ENCODE assay signal across 8 mouse cellular contexts in the genomic region with DNA sequence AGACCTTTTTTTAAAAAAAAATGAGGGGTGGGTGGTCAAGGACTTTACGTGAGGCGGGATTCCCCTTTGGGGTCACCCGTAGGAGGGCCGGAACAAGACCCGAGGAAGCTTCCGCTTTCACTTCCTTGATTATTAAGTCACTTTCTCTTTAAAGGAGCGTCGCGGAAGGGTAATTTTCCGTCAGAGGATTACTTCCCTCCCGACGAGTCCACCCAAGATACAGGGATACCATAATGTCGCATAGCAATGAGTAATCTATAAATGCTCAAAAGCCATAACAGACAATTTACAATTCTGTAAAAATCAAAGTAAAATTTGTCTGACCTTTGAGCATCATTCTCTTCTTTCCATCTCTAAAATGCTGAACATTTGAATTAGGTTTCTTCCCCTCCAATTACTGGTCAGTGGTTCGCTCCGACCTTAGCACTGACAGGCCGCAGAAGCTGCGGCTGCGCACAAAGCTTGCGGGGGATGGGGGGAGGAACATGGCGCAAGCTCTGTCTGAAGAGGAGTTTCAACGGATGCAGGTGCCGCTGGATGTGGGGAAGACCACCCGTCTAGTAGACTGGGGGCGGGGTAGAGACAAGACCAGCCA. TPM values are rescaled to one million over a fixed set of nuclear protein-coding genes. Genes with fewer than 3 reads are reported as not detected.
DNase-seq lines count a peak whose midpoint lies in the region; ATAC-seq and TF ChIP-seq lines count a peak whose summit lies in the region.

Gene Gripap1 (plus strand): TSS at position 224 of the 595 bp plus-strand sequence.

- peak within 1 kb of the TSS; percentile 59 for H3K9ac ChIP-seq in hindbrain, postnatal 0 days (replicated peaks; ENCODE audit: low read length)

- no peaks in the 10 kb centered on the region for H3K4me1 ChIP-seq in hindbrain, postnatal 0 days (ENCODE audit: insufficient read depth, low read length)

- no peaks in the 10 kb centered on the region for H3K27me3 ChIP-seq in hindbrain, postnatal 0 days (ENCODE audit: insufficient read depth, low read length)

- WGBS in hindbrain, postnatal 0 days = 27% methylated on average over 24 of the region's 24 CpGs

- no peaks in the 10 kb centered on the region for H3K9me3 ChIP-seq in hindbrain, postnatal 0 days (ENCODE audit: low read length)

- ATAC-seq in activated CD4-positive, CD25-positive, alpha-beta regulatory T cell, adult 4 months = peak; percentile 96
- ATAC-seq in common myeloid progenitor, adult 5-6 weeks (replicated peaks; ENCODE audit: low read depth, poor library complexity, severe bottlenecking) = peak; percentile 96
- ATAC-seq in hindbrain, postnatal 0 days = peak; percentile 93
- ATAC-seq in megakaryocyte, adult 5-6 weeks (ENCODE audit: poor library complexity, severe bottlenecking) = peak; percentile 97

- no peaks in the 10 kb centered on the region for H3K36me3 ChIP-seq in hindbrain, postnatal 0 days (ENCODE audit: insufficient read depth, low read length)

- H3K27ac ChIP-seq in gastrocnemius, adult 2 months = peak within 1 kb of the TSS; percentile 91
- H3K27ac ChIP-seq in hindbrain, postnatal 0 days = peak within 1 kb of the TSS; percentile 67; the same call in 1 of the 2 replicates
- H3K27ac ChIP-seq in left cerebral cortex, adult 2 months = peak within 1 kb of the TSS; percentile 90

- DNase-seq in gastrocnemius, adult 2 months = peak; percentile 82
- peak; percentile 91 for DNase-seq in hindbrain, postnatal 0 days (ENCODE audit: low spot score)
- DNase-seq in left cerebral cortex, adult 2 months (ENCODE audit: extremely low spot score in 1 of 2, low spot score in 2 of 2) = peak; percentile 67 to 72
- DNase-seq in right cerebral cortex, postnatal 14 days = peak; percentile 65
- DNase-seq in yolk sac, embryonic 10.5 days (ENCODE audit: low spot score) = peak; percentile 74

- intact Hi-C loops in gastrocnemius, adult 2 months (cut with DNase I) = no loop called here
- intact Hi-C loops in left cerebral cortex, adult 2 months (cut with DNase I) = no loop called here

- H3K4me3 ChIP-seq in gastrocnemius, adult 2 months = peak within 1 kb of the TSS; percentile 86
- H3K4me3 ChIP-seq in hindbrain, postnatal 0 days (ENCODE audit: low read length) = peak within 1 kb of the TSS; percentile 51
- H3K4me3 ChIP-seq in left cerebral cortex, adult 2 months = peak within 1 kb of the TSS; percentile 64

- peak within 1 kb of the TSS; percentile 57 for H3K4me2 ChIP-seq in hindbrain, postnatal 0 days (ENCODE audit: low read depth, low read length)

- TF ChIP-seq CTCF in gastrocnemius, adult 2 months (IDR thresholded peaks at IDR 0.05) = no peak
- no peak for TF ChIP-seq CTCF in hindbrain, postnatal 0 days (IDR thresholded peaks at IDR 0.05; ENCODE audit: low read depth)
- no peak for TF ChIP-seq CTCF in left cerebral cortex, adult 2 months (IDR thresholded peaks at IDR 0.05)

RNA-seq across cellular contexts. Expression of gene Gripap1, which starts in this region (rescaled TPM):
- 10 to 100 TPM; 46.6 to 58.8 TPM for polyA plus RNA-seq in activated CD4-positive, CD25-positive, alpha-beta regulatory T cell, adult 4 months (2017; shearing (Covaris generic))
- total RNA-seq in common myeloid progenitor, adult 5-6 weeks (2017) = 73.1 and 85.8 TPM in 2 replicates
- 10 to 100 TPM; 16.7 to 22.8 TPM for total RNA-seq in gastrocnemius, adult 2 months (2021)
- total RNA-seq in hindbrain, postnatal 0 days (2014; rRNA removed) = 23.4 and 28.3 TPM in 2 replicates
- 61.1 and 62.8 TPM in 2 replicates for polyA plus RNA-seq in hindbrain, postnatal 0 days (2015; fragmentation: Nextera tagmentation; extraction: Ambion mirVana)
- 100 to 1,000 TPM; 109 to 113 TPM for total RNA-seq in left cerebral cortex, adult 2 months (2021)
- total RNA-seq in megakaryocyte, adult 5-6 weeks (2015) = 39.5 and 55.4 TPM in 2 replicates
- total RNA-seq in megakaryocyte, adult 5-6 weeks (2017) = 70.5 and 81.9 TPM in 2 replicates

Comparison
In these comparisons a context has a peak if more than half of its experiments do, and no peak if none do; other contexts are left out.
1. Peak in every context shown above with its lines: DNase-seq, ATAC-seq, H3K4me3 ChIP-seq and H3K27ac ChIP-seq.